Mouse (Mus musculus) intestine, embryonic 15.5 days (tissue): ENCODE results near the gene Shbg. TPM values are rescaled to one million over a fixed set of nuclear protein-coding genes. Genes with fewer than 3 reads are reported as not detected.

Experiments used
- ATAC-seq: fragments of 200-750 bp; cut with Nextera tagmentation; 2 replicates; pipeline ENCODE4 v1.8.0; 2017; ENCODE audit warnings: moderate TSS enrichment, moderate library complexity
- H3K27ac ChIP-seq: fragments of 300-500 bp; sonication (generic); 2 replicates; pipeline ENCODE4 v1.5.1; 2015; ENCODE audit warnings: mild to moderate bottlenecking, inconsistent platforms
- H3K27me3 ChIP-seq: fragments of 300-500 bp; sonication (generic); replicated peaks from 2 replicates; pipeline ENCODE4 v1.6.1; 2015; ENCODE audit warnings: inconsistent platforms
- H3K36me3 ChIP-seq: fragments of 300-500 bp; sonication (generic); 2 replicates; pipeline ENCODE4 v1.6.1; 2015; ENCODE audit warnings: inconsistent platforms
- H3K4me1 ChIP-seq: fragments of 300-500 bp; sonication (generic); replicated peaks from 2 replicates; pipeline ENCODE4 v1.6.1; 2015; ENCODE audit warnings: inconsistent platforms
- H3K4me2 ChIP-seq: fragments of 300-500 bp; sonication (generic); replicated peaks from 2 replicates; pipeline ENCODE4 v1.6.1; 2015; ENCODE audit warnings: mild to moderate bottlenecking, inconsistent platforms
- H3K4me3 ChIP-seq: fragments of 300-500 bp; sonication (generic); replicated peaks from 2 replicates; pipeline ENCODE4 v1.5.1; 2015; ENCODE audit warnings: inconsistent platforms
- H3K9ac ChIP-seq: fragments of 300-500 bp; sonication (generic); 2 replicates; pipeline ENCODE4 v1.6.1; 2015; ENCODE audit warnings: inconsistent platforms
- H3K9me3 ChIP-seq: fragments of 300-500 bp; sonication (generic); 2 replicates; pipeline ENCODE4 v1.6.1; 2016; ENCODE audit warnings: inconsistent platforms
- WGBS: fragments of 180-500 bp; shearing (Covaris S2); methylation state at CpG from one replicate; pipeline ENCODE4 v1.1.7; 2015; 5-methylcytosine and 5-hydroxymethylcytosine counted together
- microRNA counts: library from miRNA; unstranded; fragments of <30 nt; microRNA quantifications from one replicate; lab custom pipeline; 2016
- polyA plus RNA-seq: library from polyadenylated mRNA; unstranded; fragments of >200 nt; fragmentation: Nextera tagmentation; extraction: Ambion mirVana; gene quantifications from 2 replicates; pipeline ENCODE4 v1.2.1, GENCODE M21; 2015

Gene Shbg
- polyA plus RNA-seq, 1 experiment from 2014 or later = 0.43 TPM

DNA sequence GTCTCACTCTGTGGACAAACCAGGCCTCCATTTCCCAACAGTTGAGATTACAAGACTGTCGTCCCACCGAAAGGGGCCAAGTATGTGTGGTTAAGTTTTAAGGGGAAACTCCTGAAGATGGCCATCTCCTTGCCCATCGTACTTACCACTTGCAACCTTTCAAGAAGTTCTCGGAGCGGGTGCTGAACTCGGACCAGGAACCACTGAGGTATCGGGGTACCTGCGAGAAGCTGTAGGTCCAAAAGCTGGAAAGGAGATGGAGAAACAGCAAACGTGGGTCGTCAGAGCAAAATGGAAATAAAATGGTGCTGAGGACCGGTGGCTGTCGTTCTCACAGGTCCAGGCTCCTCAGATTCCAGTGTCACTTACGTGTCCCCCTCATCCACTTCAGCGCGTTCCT, 39.4 kb downstream of the Shbg start:
- no peak for ATAC-seq
- H3K27me3 ChIP-seq = no peaks in the 10 kb centered on the region
- H3K36me3 ChIP-seq = peaks cover 5% of the 10 kb centered on the region; the same call in 1 of the 2 replicates
- peak overlapping the region; percentile 61 for H3K9ac ChIP-seq
- peak overlapping the region; percentile 73 for H3K4me3 ChIP-seq
- H3K9me3 ChIP-seq = no peaks in the 10 kb centered on the region
- peak overlapping the region; percentile 83 for H3K4me2 ChIP-seq
- H3K27ac ChIP-seq = peak overlapping the region; percentile 81; the same call in 1 of the 2 replicates
- H3K4me1 ChIP-seq = peaks cover 28% of the 10 kb centered on the region
- WGBS = 9% methylated on average over 15 of the region's 15 CpGs

- peaks cover 15% of the 10 kb centered on the region for H3K4me1 ChIP-seq
- ATAC-seq = no peak
- H3K4me3 ChIP-seq = no peak overlapping the region
- H3K27ac ChIP-seq = no peak overlapping the region
- no peak overlapping the region for H3K9ac ChIP-seq
- H3K9me3 ChIP-seq = no peaks in the 10 kb centered on the region
- H3K36me3 ChIP-seq = peaks cover 5% of the 10 kb centered on the region; the same call in 1 of the 2 replicates
- no peaks in the 10 kb centered on the region for H3K27me3 ChIP-seq
- no peak overlapping the region for H3K4me2 ChIP-seq
- WGBS = 65% methylated on average over 5 of the region's 5 CpGs
These were observed 41.4 kb downstream of the Shbg start for GRCm38 (mm10) chr11:69576307-69576706.

DNA sequence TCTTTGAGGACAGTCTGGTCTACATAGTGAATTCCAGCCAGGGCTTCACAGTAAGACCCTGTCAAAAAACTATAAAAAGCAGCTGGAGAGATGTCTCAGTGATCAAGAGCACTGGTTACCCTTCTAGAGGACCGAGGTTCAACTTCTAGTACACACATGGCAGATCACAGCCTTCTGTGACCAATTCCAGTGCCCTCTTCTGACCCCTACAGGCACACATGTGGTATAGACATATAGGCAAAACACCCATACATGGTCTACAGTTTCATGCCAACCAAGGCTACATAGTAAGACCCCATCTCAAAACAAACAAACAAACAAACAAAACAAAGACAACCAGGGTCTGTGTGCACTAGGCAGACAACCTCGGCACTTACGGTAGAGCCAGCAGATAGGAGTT, 42.5 kb downstream of the Shbg start:
- Histone ChIP-seq H3K27ac (no peak overlapping the region), H3K4me3 (no peak overlapping the region), H3K27me3 (no peaks in the 10 kb centered on the region), H3K4me1 (peaks cover 15% of the 10 kb centered on the region), H3K4me2 (no peak overlapping the region), H3K9me3 (no peaks in the 10 kb centered on the region), H3K36me3 (peaks cover 10% of the 10 kb centered on the region; the same call in 1 of the 2 replicates), H3K9ac (no peak overlapping the region)
- ATAC-seq = no peak
- 64% methylated on average over 3 of the region's 3 CpGs for WGBS

DNA sequence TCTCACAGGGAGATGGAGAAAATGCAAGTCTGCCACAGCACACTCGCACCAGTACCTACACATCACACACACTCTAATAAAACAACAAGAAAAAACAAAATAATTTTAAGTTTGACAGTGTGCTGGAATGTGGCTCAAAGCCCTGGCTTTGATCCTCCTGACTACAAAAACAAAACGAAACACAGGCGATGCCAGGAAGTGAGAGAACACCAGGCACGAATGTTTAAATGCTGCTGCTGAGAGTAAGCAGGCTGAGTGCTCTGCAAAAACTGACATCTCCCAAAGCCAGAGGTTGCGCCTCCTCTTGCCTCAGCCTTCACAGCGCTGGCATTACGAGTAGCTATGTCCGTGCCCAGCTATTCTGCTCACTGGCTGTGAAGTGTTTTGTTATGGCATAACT, 52.6 kb downstream of the Shbg start:
- Histone ChIP-seq H3K27ac (no peak overlapping the region), H3K27me3 (no peaks in the 10 kb centered on the region), H3K36me3 (peaks cover 12% of the 10 kb centered on the region), H3K4me3 (no peak overlapping the region), H3K4me1 (peaks cover 9% of the 10 kb centered on the region), H3K9me3 (no peaks in the 10 kb centered on the region), H3K4me2 (no peak overlapping the region), H3K9ac (no peak overlapping the region)
- WGBS = 70% methylated on average over 8 of the region's 8 CpGs
- no peak for ATAC-seq

MicroRNAs encoded within 50 kb of the gene (microRNA counts, 519-probe panel; counts per million panel counts)
- microRNA mmu-miR-1934 (lab: Ali Mortazavi, UCI) = 97.1 counts per million, percentile 29 among the panel's probes with 10 or more counts
- microRNA mmu-miR-467f (lab: Ali Mortazavi, UCI) = 2,297 counts per million, percentile 59 among the panel's probes with 10 or more counts

Other genes starting within 250 kb of the Shbg start
- 39.9 and 44.1 TPM in 2 replicates for gene Chd3, start 248.5 kb downstream of the Shbg start, polyA plus RNA-seq
- 154 and 182 TPM in 2 replicates for gene Naa38, start 222.4 kb downstream of the Shbg start, polyA plus RNA-seq
- gene Cyb5d1, start 222.3 kb downstream of the Shbg start, polyA plus RNA-seq = 22.7 and 24.8 TPM in 2 replicates
- gene Tmem88, start 219.7 kb downstream of the Shbg start, polyA plus RNA-seq = 30.7 and 32.1 TPM in 2 replicates
- gene Kdm6b, start 204.2 kb downstream of the Shbg start, polyA plus RNA-seq = 23.7 and 24.3 TPM in 2 replicates
- 0.77 and 0.87 TPM in 2 replicates for gene Dnah2, start 68.8 kb downstream of the Shbg start, polyA plus RNA-seq
- gene Efnb3, start 57.7 kb downstream of the Shbg start, polyA plus RNA-seq = 9.8 and 10.2 TPM in 2 replicates
- 25.1 and 25.6 TPM in 2 replicates for gene Wrap53, start 37.6 kb downstream of the Shbg start, polyA plus RNA-seq
- 140 and 143 TPM in 2 replicates for gene Trp53, start 37.5 kb downstream of the Shbg start, polyA plus RNA-seq
- 5.8 and 6.8 TPM in 2 replicates for gene Atp1b2, start 12.0 kb downstream of the Shbg start, polyA plus RNA-seq
- gene Sat2, start 4.1 kb upstream of the Shbg start, polyA plus RNA-seq = 14.1 and 16.7 TPM in 2 replicates
- gene Fxr2, start 15.1 kb upstream of the Shbg start, polyA plus RNA-seq = 15.6 and 21.2 TPM in 2 replicates
- gene Sox15, start 37.4 kb upstream of the Shbg start, polyA plus RNA-seq = 0.20 TPM in 1 of 2 replicates, not detected in the other
- 60.9 and 63.4 TPM in 2 replicates for gene Mpdu1, start 44.7 kb upstream of the Shbg start, polyA plus RNA-seq
- gene Cd68, start 48.2 kb upstream of the Shbg start, polyA plus RNA-seq = 13.3 and 14.2 TPM in 2 replicates
- 517 and 559 TPM in 2 replicates for gene Eif4a1, start 54.5 kb upstream of the Shbg start, polyA plus RNA-seq
- gene Senp3, start 64.2 kb upstream of the Shbg start, polyA plus RNA-seq = 62.1 and 63.9 TPM in 2 replicates
- gene Tnfsf13, start 67.9 kb upstream of the Shbg start, polyA plus RNA-seq = 0.33 and 0.54 TPM in 2 replicates
- gene Tnfsf12, start 77.9 kb upstream of the Shbg start, polyA plus RNA-seq = 6.6 and 7.0 TPM in 2 replicates
- gene Tnfsfm13, start 78.2 kb upstream of the Shbg start, polyA plus RNA-seq = 2.6 and 3.1 TPM in 2 replicates
- 18.1 and 19.1 TPM in 2 replicates for gene Polr2a, start 140.7 kb upstream of the Shbg start, polyA plus RNA-seq
- gene Slc35g3, start 144.1 kb upstream of the Shbg start, polyA plus RNA-seq = 0.15 and 0.16 TPM in 2 replicates
- 2.3 and 2.4 TPM in 2 replicates for gene Zbtb4, start 148.0 kb upstream of the Shbg start, polyA plus RNA-seq
- gene Chrnb1, start 178.0 kb upstream of the Shbg start, polyA plus RNA-seq = 3.5 and 4.3 TPM in 2 replicates
- gene Fgf11, start 184.0 kb upstream of the Shbg start, polyA plus RNA-seq = 1.2 and 1.4 TPM in 2 replicates
- gene Tmem102, start 187.7 kb upstream of the Shbg start, polyA plus RNA-seq = 31.2 and 31.4 TPM in 2 replicates
- gene Gm39566, start 197.4 kb upstream of the Shbg start, polyA plus RNA-seq = not detected in 2 replicates
- not detected in 2 replicates for gene Spem2, start 200.6 kb upstream of the Shbg start, polyA plus RNA-seq
- gene Spem1, start 204.3 kb upstream of the Shbg start, polyA plus RNA-seq = 0.21 TPM in 1 of 2 replicates, not detected in the other
- 5.2 and 5.3 TPM in 2 replicates for gene Nlgn2, start 219.9 kb upstream of the Shbg start, polyA plus RNA-seq
- gene Tmem256, start 220.6 kb upstream of the Shbg start, polyA plus RNA-seq = 442 and 459 TPM in 2 replicates
- gene Plscr3, start 228.5 kb upstream of the Shbg start, polyA plus RNA-seq = 70.4 and 74.6 TPM in 2 replicates
- gene Tnk1, start 240.8 kb upstream of the Shbg start, polyA plus RNA-seq = 14.4 and 16.4 TPM in 2 replicates